Mouse (Mus musculus) liver, embryonic 14.5 days (tissue): Measurements from ENCODE around the gene Apoc1. TPM values are rescaled to one million over a fixed set of nuclear protein-coding genes. Genes with fewer than 3 reads are reported as not detected.
A peak's percentile ranks its signal among the peaks of the same experiment; 100 is the strongest.

Experiments used
- ATAC-seq: fragments of 200-750 bp; cut with Nextera tagmentation; 2 replicates; pipeline ENCODE4 v1.8.0; 2017; ENCODE audit warnings: moderate number of reproducible peaks, mild to moderate bottlenecking, moderate library complexity; ENCODE audit not compliant: insufficient read depth
- DNase-seq, 3 experiments: peaks; one replicate each; pipeline ENCODE4 v3.0.0-alpha.2; 2012 to 2013; ENCODE audit warnings: low read depth in 3 of 3, low spot score in 3 of 3
- H3K27ac ChIP-seq: fragments of 300-500 bp; sonication (generic); 2 replicates; pipeline ENCODE4 v1.5.1; 2014; ENCODE audit warnings: moderate library complexity, mild to moderate bottlenecking, control low read depth, inconsistent platforms
- H3K27me3 ChIP-seq: fragments of 300-500 bp; sonication (generic); 2 replicates; pipeline ENCODE4 v1.6.1; 2014; ENCODE audit warnings: mild to moderate bottlenecking, low read length, moderate library complexity; ENCODE audit not compliant: control insufficient read depth, insufficient read depth
- H3K36me3 ChIP-seq: fragments of 300-500 bp; sonication (generic); replicated peaks from 2 replicates; pipeline ENCODE4 v1.6.1; 2014; ENCODE audit warnings: low read depth; ENCODE audit not compliant: control insufficient read depth, insufficient read depth
- H3K4me1 ChIP-seq, 2 experiments: fragments of 200-500 bp in 1 of 2; fragments of 300-500 bp in 1 of 2; sonication (generic) in 1 of 2; replicated peaks; 2 replicates each; pipeline ENCODE4 v1.6.1; 2012 to 2014; ENCODE audit warnings: antibody characterized with exemption in 1 of 2, inconsistent platforms in 1 of 2, low read length in 1 of 2; ENCODE audit not compliant: control insufficient read depth in 2 of 2, insufficient read depth in 2 of 2
- H3K4me2 ChIP-seq: fragments of 300-500 bp; sonication (generic); 2 replicates; pipeline ENCODE4 v1.6.1; 2014; ENCODE audit warnings: low read depth, mild to moderate bottlenecking, control low read depth, moderate library complexity
- H3K4me3 ChIP-seq, 2 experiments: fragments of 200-500 bp in 1 of 2; fragments of 300-500 bp in 1 of 2; sonication (generic) in 1 of 2; 2 replicates each; pipeline ENCODE4 v1.5.1; 2012 to 2014; ENCODE audit warnings: low read depth in 2 of 2, low read length in 2 of 2, mild to moderate bottlenecking in 2 of 2, control low read depth in 1 of 2, inconsistent platforms in 1 of 2, moderate library complexity in 1 of 2; ENCODE audit not compliant: insufficient read depth in 1 of 2
- H3K9ac ChIP-seq: fragments of 300-500 bp; sonication (generic); replicated peaks from 2 replicates; pipeline ENCODE4 v1.6.1; 2014; ENCODE audit warnings: mild to moderate bottlenecking, control low read depth, moderate library complexity
- H3K9me3 ChIP-seq: fragments of 300-500 bp; sonication (generic); 2 replicates; pipeline ENCODE4 v1.6.1; 2016; ENCODE audit warnings: low read length, mixed read lengths; ENCODE audit not compliant: control insufficient read depth
- CTCF ChIP-seq: IDR thresholded peaks from 2 replicates; pipeline ENCODE4 v1.5.1; 2016; ENCODE audit warnings: antibody characterized with exemption, low read depth, control low read depth
- EP300 ChIP-seq: IDR thresholded peaks from 2 replicates; pipeline ENCODE4 v1.6.1; 2016; ENCODE audit warnings: antibody characterized with exemption, low read depth
- WGBS: fragments of 180-500 bp; shearing (Covaris S2); extraction: QIAGEN DNeasy Blood & Tissue Kit; methylation state at CpG from one replicate; pipeline ENCODE4 v1.1.7; 2014; ENCODE audit not compliant: insufficient replicate concordance; 5-methylcytosine and 5-hydroxymethylcytosine counted together
- polyA plus RNA-seq, 2 experiments: library from polyadenylated mRNA; depleted of rRNA in 1 of 2; stranded (reverse) in 1 of 2; unstranded in 1 of 2; fragments of >200 nt; fragmentation: Nextera tagmentation in 1 of 2; extraction: Ambion mirVana in 1 of 2; gene quantifications; 2 replicates each; pipeline versions ENCODE4 v1.2.1 to v1.2.3; 2012 to 2014

Gene Apoc1
- polyA plus RNA-seq, 2 experiments, result 204 to 390 TPM

- Histone ChIP-seq H3K36me3 (peaks cover 42% of the 10 kb centered on the region), H3K27me3 (no peaks in the 10 kb centered on the region), H3K4me2 (no peak overlapping the region), H3K4me1 (peaks cover 6 to 8% of the 10 kb centered on the region in 2 experiments), H3K27ac (no peak overlapping the region), H3K9me3 (no peaks in the 10 kb centered on the region), H3K9ac (no peak overlapping the region), H3K4me3 (no peak overlapping the region)
- TF ChIP-seq CTCF, result no peak
- TF ChIP-seq EP300, result no peak
- ATAC-seq, result no peak
- WGBS, result 84% methylated on average over 10 of the region's 10 CpGs
- no peak for DNase-seq
These were observed 18.2 kb upstream of the Apoc1 start for GRCm38 (mm10) chr7:19710650-19711049.

- Histone ChIP-seq H3K4me3 (no peak overlapping the region), H3K36me3 (peaks cover 25% of the 10 kb centered on the region), H3K9me3 (no peaks in the 10 kb centered on the region), H3K27me3 (no peaks in the 10 kb centered on the region), H3K4me1 (peaks cover 3 to 6% of the 10 kb centered on the region in 2 experiments; a peak in 3 of 4 replicates), H3K9ac (no peak overlapping the region), H3K27ac (no peak overlapping the region), H3K4me2 (no peak overlapping the region)
- 80% methylated on average over 7 of the region's 7 CpGs for WGBS
- no peak for ATAC-seq
- DNase-seq, result no peak
- TF ChIP-seq EP300 (no peak), CTCF (no peak)
These were observed 12.8 kb upstream of the Apoc1 start for GRCm38 (mm10) chr7:19705271-19705670.

GRCm38 (mm10) chr7:19704475-19704874, 12.0 kb upstream of the Apoc1 start:
- no peak overlapping the region for H3K4me2 ChIP-seq
- peaks cover 4 to 13% of the 10 kb centered on the region in 2 experiments; a peak in 3 of 4 replicates for H3K4me1 ChIP-seq
- no peak for TF ChIP-seq EP300
- TF ChIP-seq CTCF, result no peak
- no peaks in the 10 kb centered on the region for H3K9me3 ChIP-seq
- DNase-seq, result no peak
- peaks cover 21% of the 10 kb centered on the region for H3K36me3 ChIP-seq
- no peak overlapping the region for H3K9ac ChIP-seq
- WGBS, result 77% methylated on average over 4 of the region's 4 CpGs
- ATAC-seq, result no peak
- H3K4me3 ChIP-seq, result no peak overlapping the region
- no peak overlapping the region for H3K27ac ChIP-seq
- no peaks in the 10 kb centered on the region for H3K27me3 ChIP-seq

- H3K36me3 ChIP-seq, result peaks cover 10% of the 10 kb centered on the region
- no peak overlapping the region for H3K27ac ChIP-seq
- TF ChIP-seq CTCF (no peak), EP300 (no peak)
- DNase-seq, result no peak
- H3K4me3 ChIP-seq, result no peak overlapping the region
- no peak overlapping the region for H3K4me2 ChIP-seq
- peaks cover 7 to 22% of the 10 kb centered on the region in 2 experiments for H3K4me1 ChIP-seq
- 77% methylated on average over 16 of the region's 16 CpGs for WGBS
- H3K9me3 ChIP-seq, result no peaks in the 10 kb centered on the region
- H3K9ac ChIP-seq, result no peak overlapping the region
- ATAC-seq, result no peak
- H3K27me3 ChIP-seq, result no peaks in the 10 kb centered on the region
These were observed 10.5 kb upstream of the Apoc1 start for GRCm38 (mm10) chr7:19702859-19703555.

GRCm38 (mm10) chr7:19701069-19701761, 8.8 kb upstream of the Apoc1 start:
- H3K9ac ChIP-seq, result no peak overlapping the region
- DNase-seq (no peak), ATAC-seq (peak; percentile 75)
- H3K27me3 ChIP-seq, result no peaks in the 10 kb centered on the region
- peak; percentile 82 for TF ChIP-seq CTCF
- no peak for TF ChIP-seq EP300
- WGBS, result 22% methylated on average over 22 of the region's 22 CpGs
- H3K4me3 ChIP-seq, result no peak overlapping the region
- H3K4me2 ChIP-seq, result no peak overlapping the region; the same call in 1 of the 2 replicates
- H3K36me3 ChIP-seq, result peaks cover 11% of the 10 kb centered on the region
- H3K4me1 ChIP-seq, result peaks cover 7 to 23% of the 10 kb centered on the region in 2 experiments
- peak overlapping the region; percentile 53 for H3K27ac ChIP-seq
- H3K9me3 ChIP-seq, result no peaks in the 10 kb centered on the region
